Mouse (Mus musculus): Measurements from ENCODE around the gene Doc2g. TPM values are rescaled to one million over a fixed set of nuclear protein-coding genes. Genes with fewer than 3 reads are reported as not detected.

Gene Doc2g
- polyA plus RNA-seq, 1 experiment from 2014 or later: 7.1 TPM

- no peak overlapping the region for H3K4me2 ChIP-seq
- no peak overlapping the region for H3K27ac ChIP-seq (replicated peaks)
- no peak overlapping the region for H3K4me3 ChIP-seq
- H3K9me3 ChIP-seq: no peaks in the 10 kb centered on the region; the same call in 1 of the 2 replicates
- H3K27me3 ChIP-seq: no peaks in the 10 kb centered on the region
- WGBS: 89% methylated on average over 3 of the region's 3 CpGs
- peaks cover 4% of the 10 kb centered on the region; the same call in 1 of the 2 replicates for H3K4me1 ChIP-seq (replicated peaks)
- no peak for ATAC-seq (ENCODE audit: low read depth)
- no peak overlapping the region for H3K9ac ChIP-seq
- no peaks in the 10 kb centered on the region for H3K36me3 ChIP-seq
Observed at GRCm38 (mm10) chr19:3991966-3992365, 11.1 kb upstream of the Doc2g start.

DNA sequence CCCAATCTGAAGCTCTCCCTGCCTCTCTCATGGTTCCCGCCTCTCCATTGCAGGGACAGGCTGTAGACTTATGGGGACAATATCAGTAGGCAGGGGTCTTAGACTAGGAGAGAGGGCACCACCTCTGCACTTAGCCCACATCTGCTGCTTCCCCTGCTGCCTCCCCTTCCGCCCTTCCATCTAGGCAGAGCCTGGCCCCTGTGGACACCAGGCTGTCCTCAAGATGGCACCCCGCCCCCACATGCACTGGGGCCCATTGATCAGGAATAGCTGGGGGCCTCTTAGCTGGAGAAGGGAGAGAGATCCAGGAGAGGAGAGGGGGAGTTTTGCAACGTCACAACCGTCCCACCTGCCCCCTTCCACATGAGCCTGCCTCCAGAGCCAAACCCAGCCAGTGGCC lies 10.7 kb upstream of the Doc2g start, which contains the start of gene Tbx10:
Gene Tbx10 (plus strand): TSS at position 337 of the 400 bp plus-strand sequence.
- Histone ChIP-seq H3K9me3 (no peaks in the 10 kb centered on the region; the same call in 1 of the 2 replicates), H3K36me3 (no peaks in the 10 kb centered on the region), H3K27me3 (no peaks in the 10 kb centered on the region), H3K4me1 (replicated peaks) (0 out of 2 replicates have a peak, but pooled peaks cover 3% of the 10 kb centered on the region), H3K9ac (no peak within 1 kb of the TSS), H3K4me3 (no peak within 1 kb of the TSS), H3K4me2 (no peak within 1 kb of the TSS), H3K27ac (replicated peaks) (no peak within 1 kb of the TSS)
- 56% methylated on average over 5 of the region's 5 CpGs for WGBS
- ATAC-seq (ENCODE audit: low read depth): no peak

DNA sequence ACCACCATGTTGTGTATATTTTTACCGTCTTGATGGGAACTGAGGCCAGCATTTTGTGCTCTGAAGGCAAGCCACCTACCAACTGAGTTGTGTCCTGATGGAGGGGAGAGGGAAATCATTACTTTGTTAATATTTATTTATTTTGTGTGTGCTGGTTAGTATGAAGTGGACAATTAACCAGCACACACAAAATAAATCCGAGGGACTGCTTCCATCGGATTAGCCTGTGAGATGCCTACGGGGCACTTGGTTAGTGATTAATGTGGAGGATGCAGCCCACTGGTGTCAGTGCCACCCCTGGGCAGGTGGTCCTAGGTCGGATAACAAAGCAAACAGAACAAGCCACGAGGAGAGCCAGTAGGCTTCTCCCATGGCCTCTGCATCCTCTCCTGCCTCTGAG lies 8.2 kb upstream of the Doc2g start:
- Histone ChIP-seq H3K4me3 (no peak overlapping the region), H3K9me3 (no peaks in the 10 kb centered on the region), H3K4me2 (no peak overlapping the region), H3K36me3 (no peaks in the 10 kb centered on the region), H3K9ac (no peak overlapping the region), H3K27ac (replicated peaks) (no peak overlapping the region), H3K27me3 (no peaks in the 10 kb centered on the region), H3K4me1 (replicated peaks) (peaks cover 10% of the 10 kb centered on the region)
- no peak for ATAC-seq (ENCODE audit: low read depth)
- WGBS: 69% methylated on average over 6 of the region's 6 CpGs

DNA sequence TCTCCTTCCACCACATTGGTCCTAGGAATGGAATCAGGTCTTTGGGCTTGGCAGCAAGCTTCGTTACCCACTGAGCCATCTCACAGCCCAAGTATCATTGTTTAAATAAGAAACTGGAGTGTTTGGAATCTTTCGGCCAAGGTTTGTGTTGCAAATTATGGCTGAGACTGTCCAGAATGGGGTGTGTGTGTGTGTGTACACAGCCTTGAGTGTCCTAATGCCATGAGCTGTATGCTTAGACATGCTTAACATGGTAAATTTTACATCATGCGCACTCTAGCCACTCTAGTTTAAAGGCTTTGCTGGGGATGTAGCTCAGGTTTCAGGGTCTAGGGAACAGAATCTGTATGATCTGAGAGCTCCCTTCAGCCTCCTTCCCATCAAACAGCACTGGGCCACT lies 7.6 kb upstream of the Doc2g start:
- Histone ChIP-seq H3K4me2 (no peak overlapping the region), H3K9ac (no peak overlapping the region), H3K4me1 (replicated peaks) (peaks cover 10% of the 10 kb centered on the region), H3K27me3 (no peaks in the 10 kb centered on the region), H3K36me3 (no peaks in the 10 kb centered on the region), H3K27ac (replicated peaks) (no peak overlapping the region), H3K4me3 (no peak overlapping the region), H3K9me3 (no peaks in the 10 kb centered on the region)
- ATAC-seq (ENCODE audit: low read depth): no peak
- WGBS: 91% methylated on average over 3 of the region's 3 CpGs

- ATAC-seq (ENCODE audit: low read depth): no peak
- 76% methylated on average over 7 of the region's 7 CpGs for WGBS
- Histone ChIP-seq H3K27ac (replicated peaks) (no peak overlapping the region), H3K9ac (no peak overlapping the region), H3K4me3 (no peak overlapping the region), H3K4me2 (no peak overlapping the region), H3K9me3 (no peaks in the 10 kb centered on the region), H3K27me3 (no peaks in the 10 kb centered on the region), H3K4me1 (replicated peaks) (peaks cover 11% of the 10 kb centered on the region), H3K36me3 (no peaks in the 10 kb centered on the region)
Observed at GRCm38 (mm10) chr19:3996106-3996505, 7.0 kb upstream of the Doc2g start.

DNA sequence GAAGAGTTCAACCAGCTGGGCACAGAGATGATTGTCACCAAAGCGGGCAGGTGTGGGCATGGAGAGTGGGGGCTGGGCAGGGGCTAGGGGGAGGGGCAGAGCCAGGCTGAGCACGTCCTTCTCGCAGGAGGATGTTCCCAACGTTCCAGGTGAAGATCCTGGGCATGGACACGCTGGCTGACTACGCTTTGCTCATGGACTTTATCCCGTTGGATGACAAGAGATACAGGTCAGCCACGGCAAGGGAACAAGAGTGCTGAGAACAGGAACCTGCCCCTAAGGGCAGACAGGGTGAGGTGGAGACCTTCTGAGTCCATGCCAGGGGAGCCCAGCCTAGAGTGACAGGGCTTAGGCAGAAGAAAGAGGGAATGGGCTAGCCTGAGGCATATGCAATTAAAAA lies 6.4 kb upstream of the Doc2g start:
- H3K4me1 ChIP-seq (replicated peaks): peaks cover 17% of the 10 kb centered on the region
- no peak overlapping the region for H3K4me3 ChIP-seq
- 83% methylated on average over 8 of the region's 8 CpGs for WGBS
- H3K9ac ChIP-seq: no peak overlapping the region
- no peak for ATAC-seq (ENCODE audit: low read depth)
- H3K27me3 ChIP-seq: no peaks in the 10 kb centered on the region
- no peaks in the 10 kb centered on the region for H3K9me3 ChIP-seq
- H3K36me3 ChIP-seq: no peaks in the 10 kb centered on the region
- H3K27ac ChIP-seq (replicated peaks): no peak overlapping the region
- no peak overlapping the region for H3K4me2 ChIP-seq

DNA sequence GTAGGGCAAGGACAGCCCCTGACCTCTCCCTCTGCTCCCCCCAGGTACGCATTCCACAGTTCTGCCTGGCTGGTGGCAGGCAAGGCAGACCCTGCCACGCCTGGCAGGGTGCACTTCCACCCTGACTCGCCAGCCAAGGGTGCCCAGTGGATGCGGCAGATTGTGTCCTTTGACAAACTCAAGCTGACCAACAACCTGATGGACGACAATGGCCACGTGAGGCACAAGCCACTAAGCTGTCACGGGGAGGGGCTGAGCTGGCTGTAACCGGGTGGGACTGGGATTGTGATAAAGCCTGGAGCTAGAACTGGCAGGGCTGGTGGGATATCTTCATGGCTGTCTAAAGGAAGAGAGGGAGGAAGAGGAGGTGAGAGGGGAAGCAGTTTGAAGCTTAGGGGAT lies 5.9 kb upstream of the Doc2g start:
- no peak for ATAC-seq (ENCODE audit: low read depth)
- no peak overlapping the region for H3K4me2 ChIP-seq
- H3K9ac ChIP-seq: no peak overlapping the region

DNA sequence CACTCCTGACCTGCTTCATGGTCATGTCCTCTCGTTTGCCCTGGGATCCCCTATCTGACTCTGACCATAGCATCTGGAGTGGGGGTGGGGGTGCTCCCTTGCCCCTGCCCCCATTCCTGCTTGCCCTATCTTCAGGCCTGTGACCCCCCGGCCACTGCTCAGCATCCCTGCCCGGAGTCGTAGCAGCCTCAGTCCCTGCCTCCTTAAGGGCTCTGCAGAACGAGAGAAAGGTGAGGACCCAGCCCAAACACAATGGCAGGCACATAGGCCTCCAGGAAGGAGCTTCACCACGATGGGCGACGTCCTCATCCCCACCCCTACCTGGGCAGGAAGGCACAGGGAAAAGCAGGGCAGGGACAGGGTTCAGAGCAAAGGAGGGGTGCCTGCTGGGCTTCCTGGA lies 4.8 kb upstream of the Doc2g start:
- Histone ChIP-seq H3K27ac (replicated peaks) (no peak overlapping the region), H3K9ac (no peak overlapping the region), H3K4me3 (no peak overlapping the region), H3K4me2 (no peak overlapping the region), H3K4me1 (replicated peaks) (peaks cover 20% of the 10 kb centered on the region), H3K27me3 (no peaks in the 10 kb centered on the region), H3K9me3 (no peaks in the 10 kb centered on the region), H3K36me3 (no peaks in the 10 kb centered on the region)
- WGBS: 86% methylated on average over 8 of the region's 8 CpGs
- no peak for ATAC-seq (ENCODE audit: low read depth)

More for the DNA sequence above, 5.9 kb upstream of the Doc2g start:
- Histone ChIP-seq H3K9me3 (no peaks in the 10 kb centered on the region), H3K27me3 (no peaks in the 10 kb centered on the region), H3K4me1 (replicated peaks) (peaks cover 20% of the 10 kb centered on the region), H3K4me3 (no peak overlapping the region), H3K27ac (replicated peaks) (no peak overlapping the region), H3K36me3 (no peaks in the 10 kb centered on the region)
- 64% methylated on average over 8 of the region's 8 CpGs for WGBS

- Histone ChIP-seq H3K4me3 (peak overlapping the region; percentile 62; the same call in 1 of the 2 replicates), H3K9me3 (no peaks in the 10 kb centered on the region), H3K27me3 (no peaks in the 10 kb centered on the region), H3K4me1 (replicated peaks) (peaks cover 20% of the 10 kb centered on the region), H3K36me3 (no peaks in the 10 kb centered on the region; the same call in 1 of the 2 replicates), H3K4me2 (peak overlapping the region; percentile 91), H3K9ac (peak overlapping the region; percentile 61), H3K27ac (replicated peaks) (0 out of 2 replicates have a peak overlapping the region, but pooled peaks have one; percentile 46)
- ATAC-seq (ENCODE audit: low read depth): no peak
- 88% methylated on average over 9 of the region's 9 CpGs for WGBS
Observed at GRCm38 (mm10) chr19:3999121-3999730, 3.9 kb upstream of the Doc2g start.

- WGBS: under 1% methylated on average over 64 of the region's 64 CpGs
- Histone ChIP-seq H3K4me2 (peak within 1 kb of the TSS; percentile 91), H3K4me3 (peak within 1 kb of the TSS; percentile 62), H3K27me3 (no peaks in the 10 kb centered on the region), H3K4me1 (replicated peaks) (peaks cover 20% of the 10 kb centered on the region), H3K36me3 (peaks cover 6% of the 10 kb centered on the region; the same call in 1 of the 2 replicates), H3K27ac (replicated peaks) (peak within 1 kb of the TSS; percentile 97), H3K9me3 (no peaks in the 10 kb centered on the region), H3K9ac (peak within 1 kb of the TSS; percentile 88)
- ATAC-seq (ENCODE audit: low read depth): peak; percentile 86
Observed at GRCm38 (mm10) chr19:4000119-4000900, 2.8 kb upstream of the Doc2g start, which contains the start of the genes Nudt8 and Gm49405. Gene Nudt8, plus strand, starts transcription at chr19:4000580. Gene Gm49405, plus strand, starts transcription at chr19:4000626.

- H3K36me3 ChIP-seq: peaks cover 12% of the 10 kb centered on the region
- peak; percentile 25; the same call in 1 of the 2 replicates for ATAC-seq (ENCODE audit: low read depth)
Observed at GRCm38 (mm10) chr19:4000949-4001525, 2.1 kb upstream of the Doc2g start.

GRCm38 (mm10) chr19:4001752-4002151 lies 1.4 kb upstream of the Doc2g start:
- H3K9ac ChIP-seq: peak overlapping the region; percentile 88
- H3K4me2 ChIP-seq: peak overlapping the region; percentile 91
- no peaks in the 10 kb centered on the region for H3K9me3 ChIP-seq
- no peak for ATAC-seq (ENCODE audit: low read depth)
- 0 out of 2 replicates have a peak overlapping the region, but pooled peaks have one; percentile 62 for H3K4me3 ChIP-seq
- peaks cover 20% of the 10 kb centered on the region for H3K4me1 ChIP-seq (replicated peaks)
- H3K27ac ChIP-seq (replicated peaks): no peak overlapping the region
- peaks cover 19% of the 10 kb centered on the region for H3K36me3 ChIP-seq
- 84% methylated on average over 5 of the region's 5 CpGs for WGBS
- H3K27me3 ChIP-seq: no peaks in the 10 kb centered on the region

More at GRCm38 (mm10) chr19:4000949-4001525, 2.1 kb upstream of the Doc2g start:
- H3K4me3 ChIP-seq: peak overlapping the region; percentile 62
- H3K9me3 ChIP-seq: no peaks in the 10 kb centered on the region
- peak overlapping the region; percentile 88 for H3K9ac ChIP-seq
- WGBS: 17% methylated on average over 17 of the region's 17 CpGs
- peaks cover 20% of the 10 kb centered on the region for H3K4me1 ChIP-seq (replicated peaks)
- H3K27ac ChIP-seq (replicated peaks): peak overlapping the region; percentile 97
- peak overlapping the region; percentile 91 for H3K4me2 ChIP-seq
- no peaks in the 10 kb centered on the region for H3K27me3 ChIP-seq

All from neural tube, embryonic 13.5 days (tissue).